Mouse (Mus musculus) testis, adult 2 months (tissue): ENCODE measurements around the gene Wfdc17. TPM values are rescaled to one million over a fixed set of nuclear protein-coding genes. Genes with fewer than 3 reads are reported as not detected.
A peak's percentile ranks its signal among the peaks of the same experiment; 100 is the strongest.

Source experiments
- H3K27ac ChIP-seq: fragments of 200-500 bp; 2 replicates; pipeline ENCODE4 v1.5.1; 2012; ENCODE audit warnings: low read depth, low read length; ENCODE audit not compliant: control insufficient read depth, insufficient read depth
- H3K27me3 ChIP-seq: fragments of 200-500 bp; 2 replicates; pipeline ENCODE4 v1.6.1; 2012; ENCODE audit warnings: mild to moderate bottlenecking, low read length, moderate library complexity; ENCODE audit not compliant: control insufficient read depth, insufficient read depth
- H3K36me3 ChIP-seq: fragments of 200-500 bp; 2 replicates; pipeline ENCODE4 v1.6.1; 2012; ENCODE audit warnings: mild to moderate bottlenecking, low read length; ENCODE audit not compliant: control insufficient read depth, insufficient read depth
- H3K4me1 ChIP-seq: fragments of 200-500 bp; 2 replicates; pipeline ENCODE4 v1.6.1; 2012; ENCODE audit warnings: low read length; ENCODE audit not compliant: control insufficient read depth, insufficient read depth
- H3K4me3 ChIP-seq: fragments of 200-500 bp; 2 replicates; pipeline ENCODE4 v1.5.1; 2012; ENCODE audit warnings: low read depth, mild to moderate bottlenecking, low read length, moderate library complexity, mixed read lengths; ENCODE audit not compliant: control insufficient read depth
- CTCF ChIP-seq: fragments of 200-500 bp; IDR thresholded peaks from 2 replicates; pipeline ENCODE4 v1.5.1; 2012; ENCODE audit warnings: low read depth, mild to moderate bottlenecking, inconsistent platforms, low read length, moderate library complexity; ENCODE audit not compliant: control insufficient read depth, insufficient read depth, insufficient replicate concordance
- POLR2A ChIP-seq: fragments of 200-500 bp; IDR thresholded peaks from 2 replicates; pipeline ENCODE4 v1.6.1; 2012; ENCODE audit warnings: low read depth, mild to moderate bottlenecking, inconsistent platforms, low read length, moderate library complexity; ENCODE audit not compliant: control insufficient read depth
- polyA plus RNA-seq: library from polyadenylated mRNA; depleted of rRNA; stranded (reverse); fragments of >200 nt; gene quantifications from 2 replicates; pipeline ENCODE4 v1.2.3, GENCODE M21; 2012; rRNA removed

Wfdc17 gene
- polyA plus RNA-seq, 1 experiment: 1.4 TPM

GRCm38 (mm10) chr11:83754227-83754626 is 50.4 kb downstream of the Wfdc17 start:
- peak overlapping the region; percentile 97 for H3K4me3 ChIP-seq
- no peaks in the 10 kb centered on the region for H3K27me3 ChIP-seq
- no peaks in the 10 kb centered on the region for H3K36me3 ChIP-seq
- no peak for TF ChIP-seq POLR2A
- no peak for TF ChIP-seq CTCF
- peaks cover 2% of the 10 kb centered on the region; the same call in 1 of the 2 replicates for H3K4me1 ChIP-seq
- peak overlapping the region; percentile 96 for H3K27ac ChIP-seq

Other genes starting within 250 kb of the Wfdc17 start
- 0.58 and 0.93 TPM in 2 replicates for gene Mmp28, start 240.9 kb upstream of the Wfdc17 start, polyA plus RNA-seq
- 32.4 and 49.6 TPM in 2 replicates for gene Taf15, start 230.9 kb upstream of the Wfdc17 start, polyA plus RNA-seq
- gene Heatr9, start 181.8 kb upstream of the Wfdc17 start, polyA plus RNA-seq: 8.7 and 10.8 TPM in 2 replicates
- gene Ccl5, start 173.5 kb upstream of the Wfdc17 start, polyA plus RNA-seq: 2.3 and 3.5 TPM in 2 replicates
- 0.14 and 0.55 TPM in 2 replicates for gene Ccl9, start 125.4 kb upstream of the Wfdc17 start, polyA plus RNA-seq
- gene Ccl6, start 110.9 kb upstream of the Wfdc17 start, polyA plus RNA-seq: 0.14 and 0.65 TPM in 2 replicates
- not detected in 2 replicates for gene Rpl9-ps1, start 58.4 kb upstream of the Wfdc17 start, polyA plus RNA-seq
- 0.14 TPM in 1 of 2 replicates, not detected in the other for gene Ccl3, start 54.6 kb upstream of the Wfdc17 start, polyA plus RNA-seq
- not detected in 2 replicates for gene Ccl4, start 41.4 kb upstream of the Wfdc17 start, polyA plus RNA-seq
- not detected in 2 replicates for gene Wfdc18, start 5.0 kb downstream of the Wfdc17 start, polyA plus RNA-seq
- 0.36 and 0.84 TPM in 2 replicates for gene Wfdc21, start 42.9 kb downstream of the Wfdc17 start, polyA plus RNA-seq
- 6.1 TPM in 2 replicates for gene Heatr6, start 49.7 kb downstream of the Wfdc17 start, polyA plus RNA-seq
- 37.1 and 40.7 TPM in 2 replicates for gene Hnf1b, start 146.1 kb downstream of the Wfdc17 start, polyA plus RNA-seq
- gene Ddx52, start 238.1 kb downstream of the Wfdc17 start, polyA plus RNA-seq: 5.4 and 6.7 TPM in 2 replicates